Mouse (Mus musculus): Measurements from ENCODE around the gene Elmod1. TPM values are rescaled to one million over a fixed set of nuclear protein-coding genes. Genes with fewer than 3 reads are reported as not detected.

The Elmod1 gene
- 50.4 and 63.4 TPM in 2 replicates for polyA plus RNA-seq (2021; fragmentation: Nextera tagmentation)
- long read RNA-seq, experiment 1, partial matches to known transcripts, result 53 of 78 reads
- long read RNA-seq, experiment 1, other reads (novel, unspliced or antisense), result 25 of 78 reads
- long read RNA-seq, experiment 2, transcript Elmod1-203 (2 exons, 729 nt), result major isoform, 10 of 28 reads
- long read RNA-seq, experiment 2, partial matches to known transcripts, result 0 of 28 reads
- long read RNA-seq, experiment 2, other reads (novel, unspliced or antisense), result 16 of 28 reads

GRCm38 (mm10) chr9:53975122-53975518 lies at the start of gene Elmod1:
Gene Elmod1, minus strand, starts transcription at chr9:53975301.

Other genes with a start within 250 kb of the Elmod1 start
- 3.4 and 3.6 TPM in 2 replicates for gene Slc35f2, start 203.8 kb downstream of the Elmod1 start, polyA plus RNA-seq (2021; fragmentation: Nextera tagmentation)
- 7.0 and 8.2 TPM in 2 replicates for gene Sln, start 125.1 kb downstream of the Elmod1 start, polyA plus RNA-seq (2021; fragmentation: Nextera tagmentation)
- 10.4 and 12.4 TPM in 2 replicates for gene Tnfaip8l3, start 93.1 kb upstream of the Elmod1 start, polyA plus RNA-seq (2021; fragmentation: Nextera tagmentation)

Measured in layer of hippocampus, adult 6 months (tissue).